Mouse (Mus musculus) neural tube, embryonic 10.5 days (tissue): ENCODE measurements at regions not wholly inside any gene's neighbourhood (a gene's known extent, or its start where the extent isn't known, plus 50 kb on each side); places are given as distances from the start of the nearest gene placed in this dataset.

Source experiments
- DNase-seq: peaks from one replicate; pipeline ENCODE4 v3.0.0-alpha.2; 2017; ENCODE audit warnings: low spot score; ENCODE audit errors: extremely low spot score

GRCm38 (mm10) chr14:89844888-89845287, 1373.7 kb upstream of the Pcdh20 start:
- DNase-seq, result no peak

DNA sequence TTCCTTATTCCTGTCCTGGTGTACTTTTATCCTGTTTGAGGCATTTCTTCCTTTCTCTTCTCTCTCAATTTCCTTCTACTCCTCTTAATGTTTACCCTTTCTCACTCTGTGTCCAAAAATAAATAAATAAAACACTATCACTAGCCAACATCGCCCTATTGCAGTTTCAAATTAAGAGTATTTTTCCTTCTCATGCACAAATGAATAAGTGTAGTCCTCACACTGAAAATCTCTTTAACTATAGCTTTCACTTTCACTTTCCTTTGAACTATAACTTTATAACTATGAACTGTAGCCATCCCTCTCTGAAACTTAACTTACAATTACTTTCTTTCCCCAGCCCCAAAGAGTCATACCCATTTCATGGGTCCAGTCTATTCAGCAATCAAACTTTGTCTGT, 1355.5 kb upstream of the Pcdh20 start:
- DNase-seq, result no peak

DNA sequence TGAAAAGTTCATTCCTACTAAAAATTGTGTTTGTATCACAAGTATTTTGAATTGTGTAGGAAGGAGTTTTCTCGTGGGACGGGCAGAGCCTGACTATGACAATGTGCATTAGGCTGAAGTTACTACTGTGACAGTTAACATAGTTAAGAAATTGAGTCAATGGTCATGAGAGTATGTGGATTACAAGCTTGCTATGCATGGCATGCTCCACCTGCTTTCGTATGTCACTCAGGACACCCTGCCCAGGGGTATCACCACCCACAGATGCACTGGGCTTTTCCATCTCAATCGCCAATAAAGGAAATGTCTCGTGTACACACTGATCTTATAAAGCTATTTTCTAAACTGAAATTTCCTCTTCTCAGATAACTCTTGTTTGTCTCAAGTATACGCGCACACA, 1354.8 kb upstream of the Pcdh20 start:
- DNase-seq, result no peak

DNA sequence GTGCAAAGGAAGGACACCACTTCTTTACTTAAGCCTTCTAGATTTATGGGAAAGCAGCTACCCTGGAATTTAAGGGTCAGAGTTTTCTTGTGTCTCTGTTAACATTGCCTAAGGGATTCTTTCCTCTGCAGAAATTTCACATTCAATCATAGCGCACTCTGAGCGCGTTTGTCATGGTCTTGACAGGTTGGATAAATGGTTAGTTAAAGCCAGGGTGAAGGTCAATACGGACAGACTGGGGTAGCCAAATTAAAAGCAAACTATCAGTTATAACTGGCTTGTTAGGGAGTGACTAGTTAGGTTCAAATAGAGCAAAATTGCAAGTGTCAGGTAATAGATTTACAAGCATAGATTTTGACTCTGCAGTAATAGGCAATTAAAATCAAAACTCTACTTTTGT, 1352.2 kb upstream of the Pcdh20 start:
- peak; percentile 32 for DNase-seq

DNA sequence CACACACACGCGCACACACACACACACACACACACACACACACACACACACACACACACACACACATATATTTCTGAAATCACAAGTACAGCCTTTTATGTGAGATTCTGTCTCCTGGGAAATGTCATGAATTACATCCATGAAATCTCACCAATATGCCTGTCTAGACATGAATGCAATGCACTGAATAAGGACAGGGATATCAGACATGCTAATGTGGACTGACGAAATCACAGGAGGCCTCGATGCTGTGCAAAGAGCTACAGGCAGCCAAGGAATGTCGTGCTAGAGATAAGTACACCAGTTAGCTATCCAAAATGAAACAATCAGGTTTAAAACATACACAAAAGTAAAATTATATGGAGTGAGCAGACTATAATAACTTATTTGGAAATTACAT, 1351.0 kb upstream of the Pcdh20 start:
- no peak for DNase-seq

DNA sequence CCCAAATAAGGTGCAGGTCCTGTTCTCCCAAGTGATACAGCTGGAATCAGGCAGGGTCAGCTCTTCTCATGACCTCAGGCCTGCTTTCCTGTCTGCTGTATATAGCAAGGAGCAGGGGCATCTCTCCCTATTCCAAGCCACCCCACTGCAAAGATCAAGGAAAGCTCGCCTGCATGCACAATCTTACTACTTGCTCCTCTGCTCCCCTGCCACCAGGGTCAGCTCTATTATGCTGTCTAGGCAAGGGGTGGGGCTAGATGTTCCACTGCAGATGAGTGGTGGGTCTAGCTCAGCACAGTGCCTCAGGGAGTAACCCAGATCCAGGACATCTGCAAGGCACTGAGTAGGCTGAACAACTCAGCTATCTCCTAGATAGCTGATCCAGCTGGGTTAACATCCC, 1335.6 kb upstream of the Pcdh20 start:
- no peak for DNase-seq

DNA sequence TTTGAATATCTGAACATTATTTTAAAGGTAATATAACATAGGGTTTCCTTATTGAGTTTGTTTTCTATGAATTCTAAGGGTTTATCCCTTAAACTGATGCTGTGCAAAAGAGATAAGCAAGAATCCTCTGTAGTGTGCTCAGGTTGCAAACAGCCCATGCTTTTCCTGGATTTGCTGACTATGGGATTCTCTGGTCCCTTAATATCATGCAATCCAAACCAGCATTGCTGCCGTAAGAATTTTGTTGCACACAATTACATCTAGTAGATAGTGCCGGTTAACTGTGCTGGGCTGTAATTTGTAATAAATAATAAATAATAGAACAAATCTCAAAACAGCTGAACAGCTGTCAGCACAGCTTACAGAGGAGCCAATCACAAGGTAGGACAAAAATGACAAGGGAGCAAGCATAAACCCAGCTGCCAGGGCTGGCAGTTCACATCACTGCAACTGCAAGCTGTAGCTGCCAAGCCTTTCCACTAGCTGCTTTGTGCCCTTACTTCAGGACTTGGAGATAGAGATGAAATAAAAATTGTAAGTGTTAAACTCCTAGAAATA, 1333.6 kb upstream of the Pcdh20 start:
- no peak for DNase-seq

GRCm38 (mm10) chr14:89755831-89756230, 1284.6 kb upstream of the Pcdh20 start:
- no peak for DNase-seq

- no peak for DNase-seq
These were observed 1242.5 kb upstream of the Pcdh20 start for GRCm38 (mm10) chr14:89713711-89714110.
